Mouse (Mus musculus) heart, adult 2 months (tissue): ENCODE data around the gene Bcl2l12. TPM values are rescaled to one million over a fixed set of nuclear protein-coding genes. Genes with fewer than 3 reads are reported as not detected.

Experiments used
- DNase-seq, 2 experiments: peaks; one replicate each; pipeline ENCODE4 v3.0.0; 2021
- H3K27ac ChIP-seq: fragments of 200-600 bp; 2 replicates; pipeline ENCODE4 v1.8.1; 2022
- H3K27me3 ChIP-seq: fragments of 200-500 bp; 2 replicates; pipeline ENCODE4 v1.6.1; 2012; ENCODE audit warnings: mild to moderate bottlenecking, low read length, inconsistent platforms, mixed read lengths; ENCODE audit not compliant: control insufficient read depth, insufficient read depth
- H3K36me3 ChIP-seq: fragments of 200-500 bp; 2 replicates; pipeline ENCODE4 v1.6.1; 2012; ENCODE audit warnings: low read length, inconsistent platforms; ENCODE audit not compliant: control insufficient read depth, insufficient read depth
- H3K4me1 ChIP-seq: fragments of 200-500 bp; 2 replicates; pipeline ENCODE4 v1.6.1; 2011; ENCODE audit warnings: low read length; ENCODE audit not compliant: control insufficient read depth, insufficient read depth
- H3K4me3 ChIP-seq: fragments of 200-600 bp; 2 replicates; pipeline ENCODE4 v1.8.1; 2022
- H3K79me2 ChIP-seq: fragments of 200-500 bp; replicated peaks from 2 replicates; pipeline ENCODE4 v1.6.1; 2012; ENCODE audit warnings: mild to moderate bottlenecking, inconsistent platforms, low read length, moderate library complexity, mixed read lengths; ENCODE audit not compliant: control insufficient read depth, insufficient read depth
- H3K9ac ChIP-seq: fragments of 200-500 bp; 2 replicates; pipeline ENCODE4 v1.6.1; 2012; ENCODE audit warnings: low read depth, mild to moderate bottlenecking, control low read depth, inconsistent platforms, low read length, mixed read lengths
- CTCF ChIP-seq: fragments of 200-600 bp; IDR thresholded peaks from 2 replicates; pipeline ENCODE4 v1.8.1; 2022; ENCODE audit warnings: antibody characterized with exemption, mild to moderate bottlenecking, moderate library complexity
- EP300 ChIP-seq: fragments of 200-500 bp; IDR thresholded peaks from 2 replicates; pipeline ENCODE4 v1.6.1; 2011; ENCODE audit warnings: low read depth, low read length, control low read depth; ENCODE audit not compliant: insufficient read depth
- POLR2A ChIP-seq: fragments of 200-500 bp; IDR thresholded peaks from 2 replicates; pipeline ENCODE4 v1.6.1; 2011; ENCODE audit warnings: mild to moderate bottlenecking, low read depth, low read length, control low read depth; ENCODE audit not compliant: insufficient read depth
- WGBS: fragments of 180-500 bp; shearing (Covaris S2); methylation state at CpG from one replicate; pipeline ENCODE4 v1.1.7; 2018; 5-methylcytosine and 5-hydroxymethylcytosine counted together
- intact Hi-C: fragments of 180-260 bp; cut with DNase I; formaldehyde crosslinking; loops from one replicate; pipeline ENCODE4 v1.15.1; 2025
- long read RNA-seq: library from polyadenylated mRNA; stranded (forward); transcript quantifications from one replicate; pipeline ENCODE4 v2.0.0, GENCODE M21; 2021
- polyA plus RNA-seq: library from polyadenylated mRNA; depleted of rRNA; stranded (reverse); fragments of >200 nt; gene quantifications from 2 replicates; pipeline ENCODE4 v1.2.3, GENCODE M21; 2012; rRNA removed
- total RNA-seq, 2 experiments: library from RNA; stranded (reverse); gene quantifications; 2 replicates each; pipeline ENCODE4 v1.2.3; 2021

Bcl2l12 gene
- 10 to 100 TPM in 1 of 2 experiments, 1 to 10 TPM in 1; 9.5 to 11.5 TPM for total RNA-seq
- 16.8 and 19.2 TPM in 2 replicates for polyA plus RNA-seq
- long read RNA-seq, transcript Bcl2l12-201 (7 exons, 1,075 nt): major isoform, 9 of 16 reads
- long read RNA-seq, partial matches to known transcripts: 2 of 16 reads
- long read RNA-seq, other reads (novel, unspliced or antisense): 5 of 16 reads

DNA sequence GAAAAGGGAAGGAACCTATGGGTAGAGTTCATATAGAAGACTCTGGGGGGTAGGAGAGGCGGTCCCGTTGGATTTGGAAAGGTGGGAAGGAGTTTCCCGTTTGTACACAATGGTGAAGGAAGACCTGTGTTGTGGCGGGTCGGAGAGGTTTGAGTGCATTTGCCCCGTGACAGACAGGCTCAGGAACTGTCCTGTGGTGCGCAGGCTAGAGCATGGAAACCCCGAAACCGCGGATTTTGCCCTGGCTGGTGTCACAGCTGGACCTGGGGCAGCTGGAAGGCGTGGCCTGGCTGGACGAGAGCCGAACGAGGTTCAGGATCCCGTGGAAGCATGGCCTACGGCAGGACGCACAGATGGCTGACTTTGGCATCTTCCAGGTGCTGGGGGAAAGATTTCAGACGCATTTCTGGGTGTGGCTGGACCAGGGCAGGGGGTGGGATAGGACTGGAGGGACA is at the start of gene Bcl2l12:
Bcl2l12 (minus strand) TSS at position 212 of the 455 bp plus-strand sequence.
- Histone ChIP-seq H3K27ac (peak within 1 kb of the TSS; percentile 96), H3K4me1 (peaks cover 8% of the 10 kb centered on the region), H3K27me3 (no peaks in the 10 kb centered on the region), H3K79me2 (no peaks in the 10 kb centered on the region), H3K4me3 (peak within 1 kb of the TSS; percentile 85), H3K36me3 (peaks cover 6% of the 10 kb centered on the region), H3K9ac (peak within 1 kb of the TSS; percentile 84)
- under 1% methylated on average over 18 of the region's 18 CpGs for WGBS
- no peak for TF ChIP-seq CTCF
- TF ChIP-seq POLR2A: no peak
- TF ChIP-seq EP300: no peak
- peak; percentile 63 to 67 for DNase-seq
- intact Hi-C loops: no loop called here

DNA sequence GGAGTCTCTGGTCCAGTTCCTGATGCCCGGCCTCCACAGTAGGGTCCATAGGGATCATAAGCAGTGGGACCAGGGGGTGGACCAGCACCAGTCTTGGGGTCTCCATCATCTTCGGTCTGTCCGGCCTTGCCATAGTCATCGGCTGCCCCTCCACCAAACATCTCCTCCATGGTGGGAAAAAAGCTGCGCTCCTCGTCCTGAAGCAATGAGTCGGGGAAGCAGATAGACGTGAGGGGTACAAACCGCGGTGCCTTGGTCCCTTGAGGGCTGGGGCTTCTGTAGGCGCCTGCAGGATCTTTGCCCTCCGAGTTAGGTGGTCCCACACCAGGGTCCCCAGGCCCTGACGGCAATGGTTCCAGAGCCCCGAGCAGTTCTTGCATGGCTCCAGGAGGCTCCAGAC is 49.0 kb upstream of the Bcl2l12 start:
- WGBS: 94% methylated on average over 14 of the region's 14 CpGs
- no peaks in the 10 kb centered on the region for H3K36me3 ChIP-seq

DNA sequence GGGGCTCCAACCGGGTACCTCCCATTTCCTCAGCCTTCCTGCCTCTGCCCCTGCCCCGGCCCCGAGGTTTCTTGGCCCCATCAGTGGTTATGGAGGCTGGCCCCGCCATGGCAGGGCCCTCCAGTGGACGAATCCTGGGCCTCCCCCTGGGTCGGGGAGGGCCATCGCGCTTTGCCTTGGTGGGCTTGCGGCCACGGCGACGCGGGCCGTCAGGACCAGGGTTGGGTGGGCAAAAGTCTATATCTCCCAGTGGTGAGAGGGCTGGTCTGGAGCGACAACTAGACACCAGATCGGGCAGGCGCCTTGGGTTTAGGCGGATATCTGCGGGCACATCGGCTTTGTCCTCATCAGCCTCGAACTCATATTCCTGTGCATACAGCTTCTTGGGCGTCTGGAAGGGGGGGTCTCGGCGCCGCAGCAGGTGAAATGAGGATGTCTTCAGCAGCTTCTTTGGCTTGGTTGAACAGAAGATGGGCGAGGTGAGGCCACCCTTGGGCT is 48.4 kb upstream of the Bcl2l12 start:
- H3K9ac ChIP-seq: no peak overlapping the region
- H3K4me1 ChIP-seq: peaks cover 5% of the 10 kb centered on the region
- no peak for TF ChIP-seq CTCF
- no peak for TF ChIP-seq EP300
- TF ChIP-seq POLR2A: no peak
- H3K27me3 ChIP-seq: no peaks in the 10 kb centered on the region
- intact Hi-C loops: no loop called here
- no peaks in the 10 kb centered on the region for H3K36me3 ChIP-seq
- H3K79me2 ChIP-seq: peaks cover 8% of the 10 kb centered on the region
- H3K4me3 ChIP-seq: no peak overlapping the region
- H3K27ac ChIP-seq: no peak overlapping the region
- DNase-seq: no peak
- 89% methylated on average over 26 of the region's 26 CpGs for WGBS

More for the DNA sequence above, 49.0 kb upstream of the Bcl2l12 start:
- Histone ChIP-seq H3K27me3 (no peaks in the 10 kb centered on the region), H3K4me1 (peaks cover 5% of the 10 kb centered on the region), H3K27ac (no peak overlapping the region), H3K9ac (no peak overlapping the region), H3K79me2 (peaks cover 8% of the 10 kb centered on the region), H3K4me3 (no peak overlapping the region)
- TF ChIP-seq POLR2A: no peak
- no peak for TF ChIP-seq EP300
- TF ChIP-seq CTCF: no peak
- no peak for DNase-seq
- intact Hi-C loops: no loop called here

DNA sequence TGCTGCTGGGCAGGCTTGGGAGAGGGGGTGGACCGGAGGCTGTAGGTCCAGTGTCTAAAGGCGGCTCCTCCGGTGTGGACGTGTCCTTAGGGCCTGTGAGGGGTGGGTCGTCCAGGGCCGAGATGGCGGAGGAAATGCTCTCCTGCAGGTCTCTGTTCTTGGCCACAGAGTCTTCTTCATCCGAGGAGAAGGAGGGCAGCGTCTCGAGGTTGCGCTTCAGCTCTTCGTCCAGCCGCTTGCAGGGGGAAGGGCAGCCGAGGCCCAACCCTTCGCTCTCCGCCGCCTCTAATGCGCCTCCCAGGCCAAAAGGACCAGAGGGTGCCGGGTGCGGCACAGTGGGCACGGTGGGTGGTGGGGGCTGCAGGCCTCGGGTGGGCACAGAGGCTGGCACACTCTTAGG is 47.2 kb upstream of the Bcl2l12 start:
- DNase-seq: no peak
- H3K79me2 ChIP-seq: peaks cover 8% of the 10 kb centered on the region
- no peak overlapping the region for H3K4me3 ChIP-seq
- TF ChIP-seq POLR2A: no peak
- TF ChIP-seq EP300: no peak
- TF ChIP-seq CTCF: no peak
- no peaks in the 10 kb centered on the region for H3K27me3 ChIP-seq
- no peak overlapping the region for H3K9ac ChIP-seq
- H3K4me1 ChIP-seq: no peaks in the 10 kb centered on the region
- no peaks in the 10 kb centered on the region for H3K36me3 ChIP-seq
- intact Hi-C loops: no loop called here
- 92% methylated on average over 22 of the region's 22 CpGs for WGBS
- H3K27ac ChIP-seq: no peak overlapping the region

DNA sequence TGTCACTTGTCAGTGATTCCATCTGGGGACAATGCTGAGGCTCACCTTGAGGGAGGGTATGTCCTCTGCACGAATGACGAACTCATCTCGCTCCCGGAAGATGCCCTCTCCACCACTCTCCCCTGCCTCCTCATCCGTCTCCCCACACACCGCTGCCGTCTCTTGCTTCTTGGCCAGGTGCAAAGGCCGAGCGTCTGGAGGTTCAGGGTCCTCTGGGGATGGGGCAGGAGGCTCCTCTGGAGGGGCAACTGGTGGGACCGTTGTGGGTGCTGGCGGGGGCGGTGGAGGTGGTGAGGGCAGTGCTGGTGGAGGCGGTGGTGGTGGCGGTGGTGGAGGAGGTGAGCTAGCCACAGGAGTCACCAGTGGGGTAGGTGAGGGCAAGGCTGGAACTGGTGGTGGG is 44.8 kb upstream of the Bcl2l12 start:
- H3K4me3 ChIP-seq: no peak overlapping the region
- no peak overlapping the region for H3K27ac ChIP-seq
- no peaks in the 10 kb centered on the region for H3K4me1 ChIP-seq
- DNase-seq: no peak
- WGBS: 94% methylated on average over 14 of the region's 14 CpGs
- no peak for TF ChIP-seq CTCF
- no peak for TF ChIP-seq EP300
- TF ChIP-seq POLR2A: no peak
- no peaks in the 10 kb centered on the region for H3K36me3 ChIP-seq
- intact Hi-C loops: no loop called here
- no peak overlapping the region for H3K9ac ChIP-seq
- H3K27me3 ChIP-seq: no peaks in the 10 kb centered on the region
- peaks cover 7% of the 10 kb centered on the region for H3K79me2 ChIP-seq

DNA sequence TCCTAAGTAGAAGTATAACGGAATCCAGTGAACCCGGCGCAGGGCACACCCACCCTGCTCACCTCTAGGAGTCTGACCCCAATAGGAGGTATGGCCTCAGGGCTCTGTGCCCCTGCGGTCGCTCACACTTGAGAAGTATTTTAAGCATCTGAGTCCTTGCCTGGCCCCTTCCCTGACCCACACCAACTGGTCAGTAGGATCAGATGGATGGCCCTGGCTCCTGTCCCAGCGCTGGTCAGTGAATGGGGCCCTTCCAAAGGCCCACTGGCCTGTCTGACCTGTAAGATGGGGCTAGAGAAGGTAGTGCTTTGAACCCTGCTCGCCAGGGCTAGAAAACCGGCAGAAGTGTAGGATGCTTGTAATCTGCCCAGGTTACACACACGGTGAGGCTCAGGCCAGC is 42.3 kb upstream of the Bcl2l12 start:
- H3K4me3 ChIP-seq: no peak overlapping the region
- intact Hi-C loops: no loop called here
- TF ChIP-seq POLR2A: no peak
- TF ChIP-seq CTCF: no peak
- no peak for TF ChIP-seq EP300
- WGBS: 86% methylated on average over 9 of the region's 9 CpGs
- H3K27ac ChIP-seq: no peak overlapping the region
- DNase-seq: no peak
- no peaks in the 10 kb centered on the region for H3K36me3 ChIP-seq
- peaks cover 3% of the 10 kb centered on the region; the same call in 1 of the 2 replicates for H3K79me2 ChIP-seq
- H3K9ac ChIP-seq: no peak overlapping the region
- no peaks in the 10 kb centered on the region for H3K27me3 ChIP-seq
- H3K4me1 ChIP-seq: no peaks in the 10 kb centered on the region
